Mouse (Mus musculus) testis, postnatal 10 days (tissue): Measurements from ENCODE around the gene Matk.

Source experiments
- DNase-seq: peaks from one replicate; pipeline ENCODE4 v3.0.0; 2021; ENCODE audit warnings: low spot score

The Matk gene

DNA sequence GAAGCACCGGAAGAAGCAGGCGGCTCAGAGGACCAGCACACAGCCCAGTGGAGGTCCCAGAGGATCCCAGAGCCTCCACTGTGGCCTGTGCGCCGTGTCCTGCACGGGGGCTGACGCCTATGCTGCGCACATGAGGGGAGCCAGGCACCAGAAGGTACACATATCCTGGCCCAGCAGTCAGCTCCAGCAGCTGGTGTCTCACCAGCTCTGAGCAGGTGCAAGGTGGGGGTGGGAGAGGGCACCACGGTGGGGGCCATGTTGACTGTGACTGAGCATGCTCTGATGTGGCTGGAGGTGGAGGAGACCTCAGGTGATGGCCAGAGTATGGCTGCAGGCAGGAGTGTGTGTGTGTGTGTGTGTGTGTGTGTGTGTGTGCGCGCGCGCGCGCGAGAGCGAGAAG lies 10.7 kb upstream of the Matk start:
- DNase-seq: no peak

- DNase-seq: no peak
Observed at GRCm38 (mm10) chr10:81244146-81244545, 8.6 kb upstream of the Matk start.

DNA sequence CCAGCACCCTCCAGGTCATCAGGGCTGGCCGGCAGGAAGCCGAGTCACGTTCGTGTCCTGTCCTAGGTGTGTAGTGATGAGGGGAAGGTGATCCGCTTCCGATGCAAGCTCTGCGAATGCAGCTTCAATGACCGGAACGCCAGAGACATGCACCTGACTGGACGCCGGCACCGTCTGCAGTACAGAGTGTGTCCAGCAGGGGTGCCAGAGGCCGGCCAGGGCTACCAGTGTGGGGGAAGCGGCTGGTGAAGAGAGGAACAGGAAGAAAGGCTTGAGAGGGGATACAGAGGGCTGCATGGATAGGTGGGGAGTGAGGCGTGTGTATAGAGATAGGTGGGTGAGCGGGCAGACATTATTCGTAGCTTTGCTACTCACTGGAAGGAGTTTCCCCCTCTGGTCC lies 8.1 kb upstream of the Matk start:
- peak; percentile 93 for DNase-seq

GRCm38 (mm10) chr10:81245166-81245565 lies 7.6 kb upstream of the Matk start:
- no peak for DNase-seq

DNA sequence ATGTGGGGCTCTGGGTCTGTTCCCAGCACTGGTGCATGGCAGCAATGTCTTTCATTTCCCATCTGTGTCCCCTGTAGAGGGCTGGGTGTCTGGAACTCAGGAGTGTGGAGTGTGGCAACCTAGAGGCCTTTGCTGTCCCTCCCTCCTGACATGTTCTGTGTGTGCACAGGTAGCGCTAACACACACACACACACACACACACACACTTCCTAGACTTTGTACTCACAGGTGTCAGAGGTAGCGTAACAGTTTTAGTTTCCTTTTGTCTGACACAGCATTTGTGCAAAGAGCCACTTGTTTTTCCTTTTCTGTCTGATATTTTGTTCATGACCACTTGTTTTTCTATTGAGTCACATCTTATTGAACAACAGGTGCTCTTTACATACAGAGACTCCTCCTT lies 4.9 kb upstream of the Matk start:
- DNase-seq: no peak

- no peak for DNase-seq
Observed at GRCm38 (mm10) chr10:81249442-81249841, 3.3 kb upstream of the Matk start.

DNA sequence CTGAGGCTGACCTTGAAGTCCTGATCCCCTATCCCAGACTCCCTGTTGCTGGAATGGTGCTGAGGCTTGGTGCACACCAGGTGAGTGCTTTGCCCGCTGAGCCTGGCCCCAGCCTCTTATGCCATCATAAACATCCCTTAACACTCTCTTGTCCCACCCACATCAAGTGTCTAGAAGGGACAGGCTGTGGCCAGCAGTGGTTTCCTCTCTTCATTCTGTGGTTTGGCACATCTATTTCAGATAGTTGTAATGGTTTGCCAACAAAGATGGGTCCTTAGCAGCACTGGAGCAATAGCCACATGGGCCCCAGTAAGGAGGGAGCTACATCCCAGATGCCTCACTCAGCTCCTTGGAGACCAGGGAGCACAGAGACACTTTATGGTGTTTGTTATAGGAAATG lies 2.2 kb downstream of the Matk start:
- no peak for DNase-seq

DNA sequence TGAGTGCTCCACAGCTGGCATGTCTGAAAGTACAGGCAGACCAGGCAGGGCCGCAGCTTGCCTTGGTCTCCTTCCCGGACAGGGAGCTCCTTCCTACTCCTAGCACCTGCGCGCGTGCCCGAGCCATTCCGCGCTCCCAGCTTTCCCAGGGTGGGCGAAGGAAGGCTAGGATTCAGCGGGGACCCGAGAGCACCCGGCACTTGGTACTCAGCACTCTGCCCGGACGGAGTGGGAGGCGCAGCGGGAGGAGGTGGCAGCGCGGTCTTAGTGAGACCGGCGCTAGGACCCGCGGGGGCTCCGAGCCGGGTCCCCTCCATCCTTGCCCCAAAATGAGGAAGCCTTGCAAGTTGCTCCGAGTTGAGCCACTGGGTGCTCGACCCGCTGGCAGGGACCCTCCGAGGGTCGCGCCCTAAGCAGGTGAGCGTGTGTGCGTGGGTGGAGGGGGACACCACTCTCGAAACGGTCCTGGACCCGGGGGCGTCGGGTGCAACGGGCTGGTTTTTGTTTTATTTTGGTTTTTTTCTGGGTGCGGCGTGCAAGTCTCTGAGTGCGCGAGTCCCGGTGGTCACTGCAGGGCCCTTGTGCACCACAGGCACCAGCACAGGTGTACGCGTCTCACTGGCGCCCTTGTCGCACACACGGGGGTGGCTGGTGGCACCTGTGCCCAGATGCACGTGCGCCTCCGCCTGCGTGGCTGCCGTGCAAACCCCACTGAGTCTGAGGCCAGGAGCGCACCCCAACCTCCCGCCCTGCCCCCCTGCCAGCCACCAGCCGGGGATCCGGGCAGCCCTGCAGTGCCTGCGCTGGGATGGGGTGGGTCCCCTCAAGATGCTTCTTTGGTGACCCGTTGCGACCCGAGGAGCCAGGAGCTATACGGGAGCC lies 4.7 kb downstream of the Matk start:
- DNase-seq: no peak

DNA sequence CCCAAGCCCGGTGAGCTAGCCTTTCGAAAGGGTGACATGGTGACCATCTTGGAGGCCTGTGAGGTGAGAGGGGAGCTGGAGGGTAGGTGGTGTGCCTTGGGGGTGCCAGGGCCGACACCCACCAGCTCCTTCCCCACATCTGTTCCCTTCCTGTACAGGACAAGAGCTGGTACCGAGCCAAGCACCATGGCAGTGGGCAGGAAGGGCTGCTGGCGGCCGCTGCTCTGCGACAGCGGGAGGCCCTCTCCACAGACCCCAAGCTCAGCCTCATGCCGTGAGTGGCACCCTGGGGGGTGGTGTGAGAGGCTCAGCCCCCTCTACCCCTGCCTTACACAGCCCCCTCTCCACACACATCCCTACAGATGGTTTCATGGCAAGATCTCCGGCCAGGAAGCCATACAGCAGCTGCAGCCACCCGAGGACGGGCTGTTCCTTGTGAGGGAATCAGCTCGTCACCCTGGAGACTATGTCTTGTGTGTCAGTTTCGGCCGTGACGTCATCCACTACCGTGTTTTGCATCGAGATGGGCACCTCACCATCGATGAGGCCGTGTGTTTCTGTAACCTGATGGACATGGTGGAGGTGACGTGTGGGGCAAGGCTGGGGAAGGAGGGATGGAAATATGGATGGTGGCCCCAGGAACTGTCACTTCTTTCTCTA lies 6.6 kb downstream of the Matk start:
- no peak for DNase-seq

GRCm38 (mm10) chr10:81261025-81261424 lies 8.3 kb downstream of the Matk start:
- no peak for DNase-seq

DNA sequence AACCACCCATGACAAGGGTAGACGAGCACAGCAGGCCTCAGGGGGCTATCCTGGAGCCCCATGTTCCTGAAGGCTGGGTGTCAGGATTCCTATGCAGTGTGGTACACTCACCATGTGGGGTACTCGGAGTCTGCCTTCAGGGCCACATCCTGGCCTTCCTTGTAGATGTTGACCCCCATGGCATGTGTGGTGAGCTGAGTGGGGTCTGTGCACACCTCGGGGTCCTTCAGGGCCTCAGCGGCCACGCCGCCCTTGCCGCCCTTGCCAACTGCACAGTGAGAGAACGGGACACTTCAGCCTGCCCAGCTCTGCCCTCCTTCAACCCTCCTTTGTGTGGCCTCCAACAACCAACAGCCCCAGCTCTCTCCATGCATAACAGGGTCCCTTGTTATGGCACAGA lies 12.8 kb downstream of the Matk start:
- no peak for DNase-seq

DNA sequence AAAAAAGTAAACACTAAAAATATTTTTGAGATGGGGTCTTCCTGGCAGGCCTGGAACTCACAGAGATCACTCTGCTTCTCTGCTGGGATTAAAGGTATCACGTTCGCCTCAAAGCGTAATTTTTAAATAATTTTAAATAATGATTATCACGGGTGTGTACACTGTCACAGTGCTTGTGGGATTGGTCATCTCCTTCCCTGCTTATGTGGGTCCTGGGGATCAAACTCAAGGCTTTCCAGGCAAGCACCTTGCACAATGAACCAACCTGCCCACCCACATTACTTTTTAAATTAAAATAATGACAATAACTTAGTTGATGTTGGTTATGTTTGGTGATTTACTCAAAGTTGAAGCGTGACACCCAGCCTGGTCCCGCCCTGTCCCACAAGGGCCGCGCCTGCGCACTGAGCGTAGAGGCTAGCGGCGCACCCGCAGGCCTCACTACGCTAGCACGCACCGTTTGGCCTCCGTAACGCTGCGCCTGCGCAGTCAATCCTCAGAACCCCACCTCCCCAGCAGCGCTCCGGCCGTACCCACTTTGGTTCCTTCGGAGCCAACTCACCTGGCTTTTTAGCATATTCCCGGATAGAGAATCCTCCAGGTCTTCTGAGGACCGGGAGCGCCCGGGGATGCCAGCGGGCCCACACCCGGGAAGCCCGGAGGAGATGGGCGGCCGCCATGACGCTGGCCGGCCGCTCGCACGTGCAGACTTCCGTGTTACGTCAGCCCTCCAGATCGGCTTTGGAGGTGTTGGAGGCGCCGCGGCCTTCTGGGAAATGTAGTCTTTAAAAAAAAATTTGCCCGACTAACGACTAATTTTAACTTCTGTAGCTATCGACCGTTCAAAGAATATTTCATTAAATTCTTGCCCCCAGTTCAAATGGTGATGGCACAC lies 13.7 kb downstream of the Matk start, which contains the start of the genes Mrpl54 and Apba3:
TSS of gene Mrpl54 (minus strand) at position 724 of the 895 bp plus-strand sequence.
TSS of gene Apba3 (plus strand) at position 750 of the 895 bp plus-strand sequence.
- DNase-seq: peak; percentile 97

- DNase-seq: peak; percentile 80
Observed at GRCm38 (mm10) chr10:81268056-81268455, 15.3 kb downstream of the Matk start.

- DNase-seq: no peak
Observed at GRCm38 (mm10) chr10:81268643-81269412, 16.1 kb downstream of the Matk start.

GRCm38 (mm10) chr10:81272356-81272755 lies 19.6 kb downstream of the Matk start:
- no peak for DNase-seq

- no peak for DNase-seq
Observed at GRCm38 (mm10) chr10:81273842-81274241, 21.1 kb downstream of the Matk start.

DNA sequence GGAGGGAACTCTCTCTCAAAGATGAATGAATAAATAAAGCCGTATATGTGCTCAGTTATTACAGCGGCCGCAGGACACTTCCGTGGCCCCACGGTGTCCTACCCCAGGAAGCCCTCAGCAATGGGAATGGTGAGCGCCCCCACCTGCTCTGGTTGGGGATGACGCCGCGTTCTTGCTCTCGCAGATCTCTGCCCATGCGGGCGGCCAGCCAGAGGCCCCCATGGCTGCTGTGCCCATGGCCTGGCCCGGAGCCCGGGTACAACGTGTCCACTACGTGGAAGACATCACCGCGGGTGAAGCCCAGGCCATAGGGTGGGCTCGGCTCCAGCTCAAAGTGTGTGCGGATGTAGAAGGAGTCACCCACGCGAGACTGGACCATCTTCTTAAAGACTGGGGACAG lies 24.9 kb downstream of the Matk start:
- DNase-seq: no peak

- no peak for DNase-seq
Observed at GRCm38 (mm10) chr10:81279496-81279895, 26.8 kb downstream of the Matk start.

DNA sequence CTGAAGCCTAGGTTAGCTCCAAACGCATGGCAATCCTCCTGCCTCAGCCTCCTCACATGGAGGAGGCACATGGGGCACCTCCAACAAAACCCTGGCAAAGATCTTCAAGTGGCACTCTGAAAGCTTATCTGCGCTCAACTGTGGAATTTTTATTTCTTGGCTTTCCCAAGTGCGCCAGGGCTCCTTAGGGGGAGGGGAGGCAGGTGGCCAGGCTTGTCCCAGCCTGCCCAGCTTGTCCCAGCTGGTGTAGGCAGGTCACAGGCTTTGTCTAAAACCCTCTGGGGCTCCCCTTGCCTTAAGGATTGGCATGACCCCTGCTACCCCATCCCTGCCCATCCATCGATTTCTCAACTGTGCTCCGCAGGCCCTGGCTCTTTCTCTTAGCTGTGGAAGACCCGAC lies 31.5 kb downstream of the Matk start:
- no peak for DNase-seq

- DNase-seq: no peak
Observed at GRCm38 (mm10) chr10:81284719-81285118, 32.0 kb downstream of the Matk start.

- peak; percentile 97 for DNase-seq
Observed at GRCm38 (mm10) chr10:81285694-81286450, 33.1 kb downstream of the Matk start.
